Mouse (Mus musculus): ENCODE measurements around the gene Irf6. TPM values are rescaled to one million over a fixed set of nuclear protein-coding genes. Genes with fewer than 3 reads are reported as not detected.

Gene Irf6
- polyA plus RNA-seq, 2 experiments from 2014 or later: 7.3 to 9.3 TPM

DNA sequence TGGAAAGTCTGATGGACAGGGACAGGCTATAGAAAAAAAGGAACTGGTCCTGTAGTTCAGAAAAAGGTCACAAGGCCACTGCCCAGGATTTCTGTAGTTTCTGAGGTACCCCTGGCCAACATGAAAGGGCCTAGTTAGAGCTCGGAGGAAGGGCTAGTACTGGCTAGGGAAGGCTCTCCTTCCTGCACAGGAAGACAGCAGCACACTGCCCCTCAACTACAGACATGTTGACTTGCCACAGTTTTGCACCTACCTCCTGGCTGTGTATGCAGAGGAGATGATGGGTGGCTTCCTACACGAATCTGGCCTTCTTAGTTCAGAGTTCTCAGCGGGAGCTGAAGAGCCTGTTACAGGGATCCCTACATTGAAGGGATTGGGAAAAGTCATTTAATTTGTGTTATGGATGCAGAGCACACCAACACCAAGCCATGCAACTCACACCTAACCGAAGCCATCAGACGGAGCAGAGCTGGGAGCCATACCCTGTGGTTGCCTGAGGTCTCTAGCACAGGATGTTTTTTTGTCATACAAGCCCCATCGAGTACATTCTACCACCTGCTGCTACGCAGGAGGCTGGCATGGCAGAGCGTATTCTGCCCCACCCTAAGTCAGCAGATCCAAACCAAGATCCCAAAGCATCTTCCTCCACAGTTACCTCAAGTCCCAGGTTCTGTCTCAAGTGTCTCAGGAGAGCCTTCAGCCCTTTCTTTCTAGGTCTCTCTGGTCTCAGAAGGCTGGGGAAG, 47.9 kb downstream of the Irf6 start:
- peak; percentile 53 for ATAC-seq

DNA sequence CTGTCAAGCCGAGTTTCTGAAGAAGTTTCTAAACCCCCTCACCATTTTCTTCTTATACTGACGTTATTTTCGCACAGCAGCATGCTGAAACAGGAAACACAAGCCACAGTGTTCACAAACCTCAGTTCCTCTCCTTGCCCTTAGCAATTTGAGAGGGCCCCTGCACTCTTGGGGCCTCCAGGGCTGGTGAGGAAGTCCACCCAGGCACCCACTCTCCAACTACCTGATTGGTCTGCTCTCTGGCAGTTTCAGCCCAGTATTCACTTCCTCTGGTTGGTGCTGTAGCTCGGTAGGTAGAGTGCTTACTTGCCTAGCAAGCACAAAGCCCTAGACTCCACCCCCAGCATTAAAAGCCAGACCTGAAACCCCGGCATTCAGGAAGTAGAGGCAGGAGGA, 48.5 kb downstream of the Irf6 start, which contains the start of gene Traf3ip3:
TSS of gene Traf3ip3 (minus strand) at position 321 of the 396 bp plus-strand sequence.
- peak; percentile 87 for ATAC-seq

DNA sequence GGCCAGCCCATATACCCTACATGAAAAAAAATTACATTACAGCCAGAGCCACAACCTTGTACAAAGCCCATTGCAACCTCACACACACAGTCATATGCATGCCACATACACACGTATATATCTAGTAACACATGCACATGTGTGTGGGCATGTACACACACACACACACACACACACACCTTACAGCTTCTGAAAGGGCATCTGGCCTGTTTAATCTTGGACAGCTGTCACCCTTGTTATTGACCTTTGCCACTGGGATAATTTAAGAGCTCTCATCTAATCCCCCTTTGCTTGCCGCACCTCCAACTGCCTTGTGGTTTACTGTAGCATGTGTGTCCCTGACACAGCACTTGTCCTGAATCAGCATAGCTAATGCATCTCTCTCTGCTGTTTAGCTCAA, 50.9 kb downstream of the Irf6 start:
- ATAC-seq: no peak

DNA sequence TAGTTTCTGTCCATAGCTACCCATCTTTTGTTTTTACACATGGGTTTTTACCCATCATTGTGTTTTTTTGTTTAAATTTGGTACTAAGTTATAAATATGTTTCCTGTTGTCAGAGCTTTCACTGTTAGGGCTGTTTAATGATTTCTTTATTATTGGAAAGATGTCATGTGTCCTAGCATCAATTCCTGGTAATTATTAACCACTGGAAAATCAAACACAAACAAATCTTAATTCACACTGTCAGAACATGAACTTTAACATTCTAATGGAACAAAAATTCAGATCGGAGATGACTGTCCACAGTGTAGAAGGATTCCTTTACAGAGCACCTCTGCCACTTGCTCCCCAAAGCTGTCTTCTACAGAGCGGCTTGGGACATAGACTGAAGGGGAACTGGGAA, 52.5 kb downstream of the Irf6 start:
- no peak for ATAC-seq

DNA sequence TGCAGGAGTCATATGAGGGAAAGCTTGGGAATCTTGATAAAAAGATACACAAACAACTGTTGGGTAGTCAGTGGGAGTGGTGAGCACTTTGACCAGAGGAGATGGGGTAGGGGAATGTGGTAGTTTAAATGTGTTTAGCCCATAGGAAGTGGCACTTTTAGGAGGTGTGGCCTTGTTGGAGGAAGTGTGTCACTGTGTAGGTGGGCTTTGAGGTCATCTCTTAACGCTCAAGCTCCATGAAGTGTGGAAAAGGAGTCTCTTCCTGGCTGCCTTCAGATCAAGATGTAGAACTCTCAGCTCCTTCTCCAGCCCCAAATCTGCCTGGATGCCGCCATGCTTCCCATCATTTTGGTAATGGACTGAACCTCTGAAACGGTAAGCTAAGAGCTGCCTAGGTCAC, 54.6 kb downstream of the Irf6 start, which contains the start of gene Lamb3:
TSS of gene Lamb3 (plus strand) at position 197 of the 400 bp plus-strand sequence.
- peak; percentile 65 for ATAC-seq

DNA sequence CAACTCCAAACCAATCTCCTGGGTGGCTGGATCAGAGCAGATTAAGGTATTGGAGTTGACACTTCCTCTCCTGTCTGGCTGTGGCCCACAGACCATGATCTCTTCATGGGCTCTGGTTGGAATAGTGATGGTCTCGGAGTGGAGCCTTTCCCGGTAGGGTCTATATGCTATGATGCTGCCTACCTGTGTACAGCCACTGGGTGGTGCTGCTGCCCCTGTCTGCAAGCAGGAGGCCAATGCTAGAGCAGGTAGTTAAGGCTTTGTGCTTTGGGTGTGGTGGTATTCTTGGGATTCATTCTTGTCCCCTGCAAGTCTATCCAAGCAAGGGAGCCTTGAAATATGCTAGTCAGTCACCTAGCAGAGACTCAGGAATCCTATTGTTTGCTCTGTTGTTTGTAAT, 55.3 kb downstream of the Irf6 start:
- ATAC-seq: peak; percentile 90

DNA sequence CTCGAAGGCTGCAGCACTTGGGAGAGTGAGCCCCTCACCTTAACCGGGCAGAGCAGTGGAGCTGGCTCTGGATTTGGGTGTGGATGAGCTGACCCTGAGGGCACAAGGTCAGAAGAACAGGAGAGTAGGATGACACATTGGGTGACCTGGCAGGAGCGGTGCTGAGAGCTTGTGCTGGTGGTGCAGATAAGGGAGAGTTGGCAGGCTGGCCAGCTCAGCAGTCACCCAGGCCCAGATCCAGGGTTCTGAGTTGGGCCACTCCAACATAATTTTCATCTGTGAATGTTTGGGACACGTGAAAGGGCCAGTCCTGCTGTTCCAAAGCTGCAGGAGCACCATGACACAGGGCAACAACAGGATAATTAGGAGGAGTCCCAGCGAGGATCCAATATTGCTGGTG, 58.5 kb downstream of the Irf6 start:
- no peak for ATAC-seq

DNA sequence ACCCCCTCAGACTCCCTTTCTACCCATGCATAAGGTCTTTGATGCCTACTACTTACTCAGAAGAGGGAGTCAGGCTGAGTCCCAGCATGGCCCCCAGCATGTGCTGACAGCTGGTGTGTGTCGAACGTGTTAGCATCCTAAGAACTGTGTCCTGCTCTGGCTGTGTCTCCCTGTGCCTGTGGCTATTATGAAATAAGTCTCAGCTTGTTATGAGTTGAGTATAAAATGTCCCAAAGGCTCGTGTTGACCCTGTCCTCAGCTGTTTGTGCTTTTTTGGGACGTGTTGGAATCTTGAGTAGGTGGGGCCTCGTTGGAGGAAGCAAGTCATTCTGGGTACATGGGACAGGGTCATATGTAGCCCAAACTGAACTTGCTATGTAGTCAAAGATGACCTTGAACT, 61.1 kb downstream of the Irf6 start:
- no peak for ATAC-seq

DNA sequence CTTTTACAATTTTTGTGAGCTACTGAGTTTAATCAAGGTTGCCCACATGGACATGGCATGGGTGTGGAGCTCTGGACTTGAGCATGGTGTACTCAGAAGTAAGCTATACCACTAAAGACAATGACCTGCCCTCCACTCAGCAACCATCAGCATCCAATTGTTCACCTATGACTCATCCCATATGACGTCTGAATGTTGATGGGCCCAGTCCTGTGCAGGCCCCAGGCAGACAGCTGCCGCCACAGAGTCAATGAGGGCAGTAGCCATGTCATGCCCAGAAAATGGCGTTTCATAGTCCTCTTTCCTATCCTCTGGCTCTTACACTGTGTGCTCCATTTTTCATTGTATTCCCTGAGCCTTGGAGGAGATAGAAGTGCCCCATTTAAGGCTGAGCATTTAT, 63.1 kb downstream of the Irf6 start:
- no peak for ATAC-seq

DNA sequence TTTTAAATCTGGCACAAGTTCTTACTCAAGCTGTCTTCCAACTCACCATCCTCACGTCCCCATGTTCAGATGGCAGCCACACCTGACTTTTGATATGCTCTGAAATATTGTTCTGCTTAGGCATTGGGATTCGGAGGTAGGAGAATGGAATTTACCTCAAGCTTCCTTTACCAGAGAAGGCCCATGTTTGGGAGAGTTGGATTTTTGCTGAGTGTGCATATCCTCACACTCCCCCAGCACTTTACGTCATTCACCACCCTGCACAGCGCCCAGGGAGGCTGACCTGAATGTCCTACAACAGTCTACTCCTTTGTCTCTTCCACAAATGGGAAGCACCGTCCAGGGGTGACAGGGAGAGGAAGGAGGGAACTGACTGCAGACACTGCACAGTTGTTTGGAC, 67.5 kb downstream of the Irf6 start:
- ATAC-seq: no peak

Other genes with a start within 250 kb of the Irf6 start
- gene Syt14, start 117.3 kb upstream of the Irf6 start, polyA plus RNA-seq (2017; shearing (Covaris generic)): under 1 TPM in 1 of 2 experiments, not detected in 1; 0.05 TPM
- gene Diexf, start 22.8 kb upstream of the Irf6 start, polyA plus RNA-seq (2017; shearing (Covaris generic)): 1 to 10 TPM; 9.5 to 10.0 TPM
- 10 to 100 TPM; 15.7 to 16.1 TPM for gene A130010J15Rik, start 14.9 kb downstream of the Irf6 start, polyA plus RNA-seq (2017; shearing (Covaris generic))
- 100 to 1,000 TPM; 367 to 455 TPM for gene Traf3ip3, start 48.6 kb downstream of the Irf6 start, polyA plus RNA-seq (2017; shearing (Covaris generic))
- gene Lamb3, start 54.6 kb downstream of the Irf6 start, polyA plus RNA-seq (2017; shearing (Covaris generic)): 10 to 100 TPM; 22.2 to 30.4 TPM
- 100 to 1,000 TPM; 171 to 174 TPM for gene Hsd11b1, start 111.0 kb downstream of the Irf6 start, polyA plus RNA-seq (2017; shearing (Covaris generic))
- gene G0s2, start 120.1 kb downstream of the Irf6 start, polyA plus RNA-seq (2017; shearing (Covaris generic)): 1 to 10 TPM; 1.1 to 1.5 TPM
- not detected for gene Camk1g, start 217.2 kb downstream of the Irf6 start, polyA plus RNA-seq (2017; shearing (Covaris generic))

Measured in CD4-positive, CD25-positive, alpha-beta regulatory T cell, adult 4 months (primary cell).